Mouse (Mus musculus) urinary bladder, postnatal 36 days (tissue): Measurements from ENCODE around the gene Barx2.
"Not testable (repeated sequence)": the region's sequence is repeated elsewhere in the genome, so short reads cannot be mapped to it uniquely, and the experiment has no call there.

ENCODE experiments used
- DNase-seq, 2 experiments: peaks; one replicate each; pipeline ENCODE4 v3.0.0; 2022; ENCODE audit warnings: low spot score in 2 of 2, mixed read lengths in 1 of 2

The Barx2 gene

GRCm38 (mm10) chr9:31912921-31913738, at the start of gene Barx2:
Gene Barx2 (minus strand): TSS chr9:31913462.
- peak; percentile 66 to 76 for DNase-seq

GRCm38 (mm10) chr9:31962265-31962664, 49.0 kb upstream of the Barx2 start:
- peak in 1 of 2 experiments; percentile 16 for DNase-seq

- DNase-seq, result no peak
These were observed 47.2 kb upstream of the Barx2 start for GRCm38 (mm10) chr9:31960488-31960887.

GRCm38 (mm10) chr9:31958120-31958519, 44.9 kb upstream of the Barx2 start:
- DNase-seq, result no peak

GRCm38 (mm10) chr9:31950506-31950905, 37.2 kb upstream of the Barx2 start:
- no peak for DNase-seq

GRCm38 (mm10) chr9:31949031-31949430, 35.8 kb upstream of the Barx2 start:
- no peak for DNase-seq

- DNase-seq, result no peak
These were observed 33.8 kb upstream of the Barx2 start for GRCm38 (mm10) chr9:31947051-31947450.

- no peak for DNase-seq
These were observed 29.1 kb upstream of the Barx2 start for GRCm38 (mm10) chr9:31942334-31942733.

- not testable (repeated sequence) for DNase-seq
These were observed 23.2 kb upstream of the Barx2 start for GRCm38 (mm10) chr9:31936486-31936885.

GRCm38 (mm10) chr9:31931691-31932090, 18.4 kb upstream of the Barx2 start:
- no peak for DNase-seq

- DNase-seq, result no peak
These were observed 18.0 kb upstream of the Barx2 start for GRCm38 (mm10) chr9:31931255-31931654.

- peak; percentile 17 to 52 for DNase-seq
These were observed 13.5 kb upstream of the Barx2 start for GRCm38 (mm10) chr9:31926766-31927165.

GRCm38 (mm10) chr9:31925830-31926624, 12.8 kb upstream of the Barx2 start:
- peak; percentile 81 to 84 for DNase-seq

- no peak for DNase-seq
These were observed 10.3 kb upstream of the Barx2 start for GRCm38 (mm10) chr9:31923529-31923928.

- no peak for DNase-seq
These were observed 6.5 kb upstream of the Barx2 start for GRCm38 (mm10) chr9:31919802-31920201.

GRCm38 (mm10) chr9:31916421-31916820, 3.2 kb upstream of the Barx2 start:
- no peak for DNase-seq

GRCm38 (mm10) chr9:31914871-31915270, 1.6 kb upstream of the Barx2 start:
- peak in 1 of 2 experiments; percentile 10 for DNase-seq

- DNase-seq, result no peak
These were observed 703 bp upstream of the Barx2 start for GRCm38 (mm10) chr9:31913739-31914591.

GRCm38 (mm10) chr9:31912553-31912920, 725 bp downstream of the Barx2 start:
- DNase-seq, result no peak

- DNase-seq, result no peak
These were observed 3.0 kb downstream of the Barx2 start for GRCm38 (mm10) chr9:31910221-31910620.

- DNase-seq, result no peak
These were observed 11.5 kb downstream of the Barx2 start for GRCm38 (mm10) chr9:31901781-31902180.

GRCm38 (mm10) chr9:31894775-31895320, 18.4 kb downstream of the Barx2 start:
- peak in 1 of 2 experiments; percentile 5 for DNase-seq
